Mouse (Mus musculus): ENCODE measurements at regions not wholly inside any gene's neighbourhood (a gene's known extent, or its start where the extent isn't known, plus 50 kb on each side); places are given as distances from the start of the nearest gene placed in this dataset.

GRCm38 (mm10) chr3:18295921-18296320 is 347.7 kb downstream of the Cypt12 start:
- Histone ChIP-seq H3K27me3 (replicated peaks) (no peaks in the 10 kb centered on the region), H3K27ac (no peak overlapping the region), H3K9ac (no peak overlapping the region), H3K36me3 (no peaks in the 10 kb centered on the region), H3K4me2 (no peak overlapping the region), H3K4me1 (no peaks in the 10 kb centered on the region), H3K4me3 (no peak overlapping the region), H3K9me3 (replicated peaks) (no peaks in the 10 kb centered on the region)
- ATAC-seq = no peak
- 74% methylated on average over 4 of the region's 4 CpGs for WGBS (ENCODE audit: insufficient replicate concordance)

DNA sequence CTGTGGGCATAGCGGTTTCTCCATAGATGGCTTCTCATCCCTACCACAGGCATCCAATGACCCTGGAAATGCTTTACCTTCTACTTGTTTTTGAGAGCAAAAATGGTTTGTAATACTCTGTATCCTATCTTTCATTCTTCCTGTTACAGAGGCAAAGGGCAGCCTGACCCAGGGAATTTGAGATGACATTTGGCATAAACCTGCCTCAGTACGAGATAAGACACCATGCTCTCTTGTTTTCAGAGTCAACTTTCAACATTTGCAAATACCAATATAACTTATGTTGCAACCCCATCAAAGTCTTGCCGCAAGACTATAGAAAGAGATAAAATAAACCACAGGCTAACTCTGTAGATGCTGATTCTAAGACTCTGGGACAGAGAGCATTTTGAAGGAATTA is 350.5 kb downstream of the Cypt12 start:
- no peak overlapping the region for H3K27ac ChIP-seq
- H3K27me3 ChIP-seq (replicated peaks) = no peaks in the 10 kb centered on the region
- H3K4me3 ChIP-seq = no peak overlapping the region
- no peaks in the 10 kb centered on the region for H3K4me1 ChIP-seq
- 59% methylated on average over 3 of the region's 3 CpGs for WGBS (ENCODE audit: insufficient replicate concordance)
- H3K36me3 ChIP-seq = no peaks in the 10 kb centered on the region
- no peak for ATAC-seq
- H3K4me2 ChIP-seq = no peak overlapping the region
- no peaks in the 10 kb centered on the region for H3K9me3 ChIP-seq (replicated peaks)
- H3K9ac ChIP-seq = no peak overlapping the region

DNA sequence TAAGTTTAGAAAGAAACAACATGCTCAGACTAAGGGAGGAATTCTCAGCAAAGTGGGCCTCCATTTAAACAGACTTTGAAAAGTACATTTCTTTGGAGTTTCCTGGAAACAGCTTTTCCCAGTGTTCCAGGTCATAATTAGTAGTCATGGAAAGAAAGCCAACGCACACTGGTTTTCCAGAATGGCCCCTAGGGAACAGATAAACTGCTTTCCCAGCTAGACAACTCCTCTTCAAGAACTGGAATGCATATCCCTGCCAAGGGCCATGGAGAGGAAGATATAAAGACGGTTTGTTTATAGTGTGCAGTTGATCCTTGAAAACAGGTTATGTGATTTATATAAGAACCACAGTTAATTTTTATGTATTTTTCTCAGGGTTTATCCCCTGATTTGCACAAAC is 351.3 kb downstream of the Cypt12 start:
- Histone ChIP-seq H3K27me3 (replicated peaks) (no peaks in the 10 kb centered on the region), H3K27ac (no peak overlapping the region), H3K4me3 (no peak overlapping the region), H3K4me1 (no peaks in the 10 kb centered on the region), H3K9ac (no peak overlapping the region), H3K36me3 (no peaks in the 10 kb centered on the region), H3K9me3 (replicated peaks) (no peaks in the 10 kb centered on the region), H3K4me2 (no peak overlapping the region)
- 56% methylated on average over 2 of the region's 2 CpGs for WGBS (ENCODE audit: insufficient replicate concordance)
- ATAC-seq = no peak

DNA sequence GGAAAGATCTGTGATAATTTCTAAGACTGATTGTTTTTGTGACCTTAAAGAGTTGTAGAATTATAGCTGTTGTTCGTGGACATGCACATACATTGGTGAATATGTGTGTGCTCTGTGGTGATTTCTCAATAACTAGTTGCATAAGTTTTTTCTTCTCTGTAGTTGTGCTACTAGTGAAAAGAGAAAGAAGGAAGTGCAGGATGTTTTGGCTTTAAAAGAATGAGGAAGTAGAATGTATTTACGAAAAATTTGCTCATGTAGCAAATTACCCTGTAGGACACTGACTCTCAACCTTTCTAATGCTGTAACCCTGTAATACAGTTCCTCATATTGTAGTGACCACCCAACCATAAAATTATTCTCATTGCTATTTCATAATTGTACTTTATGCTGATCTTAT is 371.2 kb downstream of the Cypt12 start:
- H3K27ac ChIP-seq = no peak overlapping the region
- H3K4me1 ChIP-seq = no peaks in the 10 kb centered on the region
- no peaks in the 10 kb centered on the region for H3K36me3 ChIP-seq
- 44% methylated on average over 2 of the region's 2 CpGs for WGBS (ENCODE audit: insufficient replicate concordance)
- H3K9me3 ChIP-seq (replicated peaks) = no peaks in the 10 kb centered on the region
- no peak overlapping the region for H3K4me3 ChIP-seq
- H3K9ac ChIP-seq = no peak overlapping the region
- H3K4me2 ChIP-seq = no peak overlapping the region
- H3K27me3 ChIP-seq (replicated peaks) = no peaks in the 10 kb centered on the region
- ATAC-seq = no peak

GRCm38 (mm10) chr3:18333182-18333581 is 385.0 kb downstream of the Cypt12 start:
- no peak overlapping the region for H3K27ac ChIP-seq
- no peak overlapping the region for H3K4me3 ChIP-seq
- H3K9ac ChIP-seq = no peak overlapping the region
- H3K36me3 ChIP-seq = no peaks in the 10 kb centered on the region
- no peaks in the 10 kb centered on the region for H3K4me1 ChIP-seq
- ATAC-seq = no peak
- H3K27me3 ChIP-seq (replicated peaks) = no peaks in the 10 kb centered on the region
- H3K9me3 ChIP-seq (replicated peaks) = no peaks in the 10 kb centered on the region
- H3K4me2 ChIP-seq = no peak overlapping the region

DNA sequence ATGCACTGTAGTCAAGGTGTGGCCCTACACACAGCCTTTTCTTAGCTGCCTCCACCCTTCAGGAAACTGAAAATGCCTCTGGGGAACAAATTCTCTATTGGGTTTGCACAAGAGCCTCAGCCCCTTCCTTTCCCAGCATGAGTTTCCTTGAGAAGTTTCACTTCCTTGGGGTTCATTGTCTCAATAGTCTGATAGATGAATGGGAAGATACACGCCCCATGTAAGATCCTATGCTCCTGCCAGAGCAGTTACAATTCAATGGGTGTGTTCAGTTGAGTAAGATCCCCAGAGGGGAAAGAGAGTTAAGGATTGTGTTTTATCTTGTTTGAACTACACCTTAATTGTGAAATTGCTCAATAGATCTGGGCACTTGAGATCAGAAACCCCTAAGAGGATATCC is 391.0 kb downstream of the Cypt12 start:
- no peaks in the 10 kb centered on the region for H3K36me3 ChIP-seq
- H3K9me3 ChIP-seq (replicated peaks) = no peaks in the 10 kb centered on the region
- no peak overlapping the region for H3K4me3 ChIP-seq
- H3K9ac ChIP-seq = no peak overlapping the region
- 65% methylated on average over 1 of the region's 1 CpGs for WGBS (ENCODE audit: insufficient replicate concordance)
- H3K27ac ChIP-seq = no peak overlapping the region
- no peak for ATAC-seq
- no peaks in the 10 kb centered on the region for H3K4me1 ChIP-seq
- H3K27me3 ChIP-seq (replicated peaks) = no peaks in the 10 kb centered on the region
- H3K4me2 ChIP-seq = no peak overlapping the region

DNA sequence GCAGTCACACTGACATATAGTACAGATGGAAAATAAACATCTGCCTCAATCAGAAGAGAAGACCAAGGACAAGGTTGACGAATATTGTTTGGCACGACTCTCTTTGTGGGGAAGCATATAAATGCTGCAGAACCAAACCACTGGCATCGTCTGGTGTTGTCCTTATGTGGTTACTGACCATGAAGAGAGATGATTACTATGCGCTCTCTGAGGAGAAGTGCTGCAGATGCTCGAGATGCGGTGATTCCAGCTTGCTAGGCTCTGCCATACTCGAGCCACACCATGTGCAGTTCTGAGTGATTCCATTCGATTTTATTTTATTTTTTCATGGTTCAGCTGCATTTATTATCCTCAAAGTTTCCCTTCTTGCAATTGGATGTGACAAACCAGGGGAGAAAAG is 393.5 kb downstream of the Cypt12 start:
- H3K4me2 ChIP-seq = no peak overlapping the region
- no peak overlapping the region for H3K9ac ChIP-seq
- H3K9me3 ChIP-seq (replicated peaks) = no peaks in the 10 kb centered on the region
- H3K4me1 ChIP-seq = no peaks in the 10 kb centered on the region
- no peak overlapping the region for H3K4me3 ChIP-seq
- H3K36me3 ChIP-seq = no peaks in the 10 kb centered on the region
- H3K27me3 ChIP-seq (replicated peaks) = no peaks in the 10 kb centered on the region
- WGBS (ENCODE audit: insufficient replicate concordance) = 62% methylated on average over 8 of the region's 8 CpGs
- H3K27ac ChIP-seq = no peak overlapping the region
- no peak for ATAC-seq

- 72% methylated on average over 8 of the region's 8 CpGs for WGBS (ENCODE audit: insufficient replicate concordance)
Measured at GRCm38 (mm10) chr3:18378014-18379005, 430.1 kb downstream of the Cypt12 start.

DNA sequence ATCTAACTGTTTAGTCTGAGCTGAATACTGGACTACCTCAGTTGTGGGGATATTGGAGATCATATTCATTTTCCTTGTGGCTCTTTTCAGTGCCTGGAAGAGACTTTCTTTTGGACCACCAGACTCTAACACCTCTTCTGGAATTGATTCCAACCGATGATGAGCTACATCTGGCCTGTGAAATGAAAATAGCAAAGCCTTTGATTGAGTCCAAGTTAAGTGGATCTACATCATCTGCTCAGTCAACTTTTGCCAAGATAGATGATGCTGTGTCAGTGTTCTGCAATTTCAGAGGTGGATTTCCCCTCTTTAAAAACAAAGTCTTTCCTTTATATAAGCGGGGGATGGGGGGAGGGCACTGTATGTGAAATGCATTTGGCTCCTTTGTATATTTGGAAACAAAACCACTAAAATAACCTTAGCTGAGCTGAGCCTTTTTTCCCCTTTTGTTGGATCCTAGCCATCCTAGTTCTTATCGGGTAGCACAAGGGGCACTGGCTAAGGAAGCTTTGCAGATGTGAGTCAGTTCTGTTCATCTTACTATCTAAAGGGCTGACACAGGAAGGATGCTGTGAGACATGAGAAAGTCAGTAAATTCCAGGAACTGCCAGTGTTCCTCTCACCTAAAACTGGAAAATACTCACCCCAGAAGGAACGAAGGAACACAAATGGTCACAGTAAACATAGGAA is 473.8 kb downstream of the Cypt12 start:
- no peaks in the 10 kb centered on the region for H3K4me1 ChIP-seq
- H3K27me3 ChIP-seq (replicated peaks) = no peaks in the 10 kb centered on the region
- 54% methylated on average over 4 of the region's 4 CpGs for WGBS (ENCODE audit: insufficient replicate concordance)
- no peak overlapping the region for H3K4me3 ChIP-seq
- no peaks in the 10 kb centered on the region for H3K36me3 ChIP-seq
- no peak overlapping the region for H3K9ac ChIP-seq
- no peaks in the 10 kb centered on the region for H3K9me3 ChIP-seq (replicated peaks)
- no peak overlapping the region for H3K27ac ChIP-seq
- no peak for ATAC-seq
- H3K4me2 ChIP-seq = no peak overlapping the region

More at GRCm38 (mm10) chr3:18378014-18379005, 430.1 kb downstream of the Cypt12 start:
- Histone ChIP-seq H3K27me3 (replicated peaks) (no peaks in the 10 kb centered on the region), H3K4me1 (no peaks in the 10 kb centered on the region), H3K27ac (no peak overlapping the region), H3K36me3 (no peaks in the 10 kb centered on the region), H3K4me3 (no peak overlapping the region), H3K4me2 (no peak overlapping the region), H3K9ac (no peak overlapping the region), H3K9me3 (replicated peaks) (no peaks in the 10 kb centered on the region)
- ATAC-seq = no peak

DNA sequence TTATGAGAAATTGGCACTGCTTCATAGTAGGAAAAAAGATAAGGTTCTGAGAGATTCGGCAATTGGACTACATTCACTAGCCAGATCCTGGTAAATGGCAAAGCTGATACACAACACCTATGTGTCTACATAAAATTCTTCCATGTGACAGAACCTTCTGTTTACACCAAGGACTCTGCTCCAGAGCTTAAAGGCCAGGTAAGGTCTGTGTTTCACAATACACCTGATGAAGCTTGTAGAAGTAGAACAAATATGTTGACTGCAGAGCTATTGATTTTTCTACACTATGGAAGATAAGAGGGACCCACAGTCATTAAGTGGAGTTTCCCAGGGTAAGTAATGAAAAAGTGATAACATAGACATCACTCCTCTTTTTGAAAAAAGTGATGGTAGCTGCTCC is 480.7 kb downstream of the Cypt12 start:
- no peak overlapping the region for H3K4me3 ChIP-seq
- H3K9me3 ChIP-seq (replicated peaks) = no peaks in the 10 kb centered on the region
- H3K4me1 ChIP-seq = no peaks in the 10 kb centered on the region
- ATAC-seq = peak; percentile 32; the same call in 1 of the 2 replicates
- H3K4me2 ChIP-seq = no peak overlapping the region
- WGBS (ENCODE audit: insufficient replicate concordance) = 82% methylated on average over 1 of the region's 1 CpGs
- no peaks in the 10 kb centered on the region for H3K36me3 ChIP-seq
- no peak overlapping the region for H3K27ac ChIP-seq
- no peaks in the 10 kb centered on the region for H3K27me3 ChIP-seq (replicated peaks)
- H3K9ac ChIP-seq = no peak overlapping the region

DNA sequence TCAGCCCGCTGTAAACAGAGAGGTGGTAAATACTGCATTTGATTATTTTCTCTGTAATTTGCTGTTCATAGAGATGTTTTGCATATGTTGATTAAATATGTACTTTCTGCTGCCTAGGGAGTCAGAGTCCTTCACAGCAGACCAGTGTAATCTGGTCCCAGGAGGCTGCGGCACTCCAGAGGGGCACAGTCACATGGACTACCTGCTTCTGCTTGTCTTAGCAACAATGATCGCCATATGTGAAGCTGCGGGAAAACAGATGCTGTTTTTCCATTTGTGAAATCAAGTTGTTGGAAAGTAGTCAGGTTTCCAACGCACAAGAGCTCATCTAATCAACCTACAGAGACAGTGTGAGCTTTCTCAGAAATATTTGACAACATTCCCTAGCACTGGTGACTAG is 490.6 kb downstream of the Cypt12 start:
- H3K4me3 ChIP-seq = no peak overlapping the region
- no peak overlapping the region for H3K9ac ChIP-seq
- H3K4me1 ChIP-seq = no peaks in the 10 kb centered on the region
- no peaks in the 10 kb centered on the region for H3K36me3 ChIP-seq
- 63% methylated on average over 5 of the region's 5 CpGs for WGBS (ENCODE audit: insufficient replicate concordance)
- no peak overlapping the region for H3K27ac ChIP-seq
- H3K4me2 ChIP-seq = no peak overlapping the region
- no peak for ATAC-seq
- no peaks in the 10 kb centered on the region for H3K9me3 ChIP-seq (replicated peaks)
- no peaks in the 10 kb centered on the region for H3K27me3 ChIP-seq (replicated peaks)

- Histone ChIP-seq H3K36me3 (no peaks in the 10 kb centered on the region), H3K27me3 (replicated peaks) (no peaks in the 10 kb centered on the region), H3K9ac (no peak overlapping the region), H3K4me2 (no peak overlapping the region), H3K4me1 (no peaks in the 10 kb centered on the region), H3K9me3 (replicated peaks) (no peaks in the 10 kb centered on the region), H3K27ac (no peak overlapping the region), H3K4me3 (no peak overlapping the region)
- WGBS (ENCODE audit: insufficient replicate concordance) = 65% methylated on average over 3 of the region's 3 CpGs
- ATAC-seq = no peak
Measured at GRCm38 (mm10) chr3:18452197-18452933, 504.2 kb downstream of the Cypt12 start.
